Mouse (Mus musculus) E14TG2a.4 (cell line): ENCODE measurements around the gene Rln1.

Source experiments
- CTCF ChIP-seq: conservative IDR thresholded peaks from 2 replicates; pipeline ENCODE4 v1.5.1; 2014; ENCODE audit warnings: low read length
- POU5F1 ChIP-seq: IDR thresholded peaks from 2 replicates; pipeline ENCODE4 v1.6.1; 2014; ENCODE audit warnings: low read length, borderline replicate concordance

DNA sequence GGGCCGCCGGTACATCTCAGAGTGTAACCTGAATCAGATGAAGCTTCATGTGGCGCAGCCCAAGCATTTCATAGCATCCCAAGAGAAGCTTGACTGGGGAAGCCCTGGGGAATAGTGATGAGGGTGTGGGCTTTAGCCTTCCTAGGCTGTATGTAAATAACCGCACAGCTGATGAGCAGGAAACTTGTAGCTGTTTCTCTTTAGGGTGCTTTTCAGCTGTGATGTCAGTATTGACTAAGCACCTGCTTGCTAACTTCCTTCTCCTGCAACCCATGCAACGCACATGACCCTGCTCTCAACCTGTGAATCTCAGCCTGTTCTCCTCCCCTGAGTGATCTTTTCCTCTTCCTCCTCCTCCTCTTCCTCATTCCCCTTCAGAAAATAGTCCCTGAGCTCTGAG, 29.6 kb upstream of the Rln1 start:
- no peak for TF ChIP-seq CTCF
- no peak for TF ChIP-seq POU5F1
